Mouse (Mus musculus) forebrain, postnatal 0 days (tissue): ENCODE results near the gene Skint3. TPM values are rescaled to one million over a fixed set of nuclear protein-coding genes. Genes with fewer than 3 reads are reported as not detected.

Experiments used
- ATAC-seq: fragments of 200-750 bp; cut with Nextera tagmentation; 2 replicates; pipeline ENCODE4 v1.8.0; 2017; ENCODE audit warnings: mild to moderate bottlenecking, moderate library complexity
- DNase-seq: peaks from one replicate; pipeline ENCODE4 v3.0.0-alpha.2; 2015
- H3K27ac ChIP-seq: fragments of 300-500 bp; sonication (generic); 2 replicates; pipeline ENCODE4 v1.5.1; 2014; ENCODE audit warnings: low read depth, mild to moderate bottlenecking, antibody characterized with exemption, low read length, moderate library complexity, mixed read lengths
- H3K27me3 ChIP-seq: fragments of 300-500 bp; sonication (generic); 2 replicates; pipeline ENCODE4 v1.6.1; 2014; ENCODE audit warnings: mild to moderate bottlenecking, low read length, mixed read lengths; ENCODE audit not compliant: insufficient read depth
- H3K36me3 ChIP-seq: fragments of 300-500 bp; sonication (generic); 2 replicates; pipeline ENCODE4 v1.6.1; 2014; ENCODE audit warnings: mild to moderate bottlenecking, moderate library complexity; ENCODE audit not compliant: insufficient read depth
- H3K4me1 ChIP-seq: fragments of 300-500 bp; sonication (generic); 2 replicates; pipeline ENCODE4 v1.6.1; 2014; ENCODE audit warnings: antibody characterized with exemption; ENCODE audit not compliant: insufficient read depth
- H3K4me2 ChIP-seq: fragments of 300-500 bp; sonication (generic); 2 replicates; pipeline ENCODE4 v1.6.1; 2014; ENCODE audit warnings: low read depth, mild to moderate bottlenecking, moderate library complexity
- H3K4me3 ChIP-seq: fragments of 300-500 bp; sonication (generic); 2 replicates; pipeline ENCODE4 v1.5.1; 2014; ENCODE audit warnings: low read depth, low read length, mixed read lengths
- H3K9ac ChIP-seq: fragments of 300-500 bp; sonication (generic); 2 replicates; pipeline ENCODE4 v1.6.1; 2014; ENCODE audit warnings: mild to moderate bottlenecking
- H3K9me3 ChIP-seq: fragments of 300-500 bp; sonication (generic); 2 replicates; pipeline ENCODE4 v1.6.1; 2016; ENCODE audit warnings: low read length
- CTCF ChIP-seq: sonication (generic); IDR thresholded peaks from 2 replicates; pipeline ENCODE4 v1.5.1; 2016; ENCODE audit warnings: antibody characterized with exemption, control low read depth, low read depth
- WGBS: fragments of 180-500 bp; shearing (Covaris S2); extraction: QIAGEN DNeasy Blood & Tissue Kit; methylation state at CpG from one replicate; pipeline ENCODE4 v1.1.7; 2014; 5-methylcytosine and 5-hydroxymethylcytosine counted together
- polyA plus RNA-seq: library from polyadenylated mRNA; unstranded; fragments of >200 nt; fragmentation: Nextera tagmentation; extraction: Ambion mirVana; gene quantifications from 2 replicates; pipeline ENCODE4 v1.2.1, GENCODE M21; 2015
- total RNA-seq: library from RNA; depleted of rRNA; stranded (reverse); fragments of >200 nt; gene quantifications from 2 replicates; pipeline ENCODE4 v1.2.3, GENCODE M21; 2014; rRNA removed

The Skint3 gene
- total RNA-seq = not detected in 2 replicates
- not detected in 2 replicates for polyA plus RNA-seq

DNA sequence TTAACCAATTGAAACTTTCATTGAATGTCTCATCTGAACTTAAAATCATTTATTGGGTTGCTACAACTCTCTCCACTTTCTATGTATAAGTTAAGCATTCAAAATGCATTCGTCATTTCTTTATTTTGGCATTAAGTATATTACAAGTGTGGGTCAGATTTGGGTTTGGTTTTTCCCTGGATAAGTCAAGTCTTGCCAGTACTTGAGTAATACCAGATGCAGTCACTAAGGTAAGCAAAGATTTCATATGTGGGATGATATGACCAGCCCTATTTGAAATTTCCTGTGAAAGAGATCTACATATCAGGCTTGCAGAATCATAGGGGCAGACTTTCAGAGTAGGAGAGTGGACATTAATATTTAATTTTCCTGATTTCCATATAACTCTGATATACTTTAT, at the start of gene Skint3:
Gene Skint3 (plus strand): TSS at position 301 of the 400 bp plus-strand sequence.
- WGBS = 75% methylated on average over 1 of the region's 1 CpGs
- H3K27me3 ChIP-seq = no peaks in the 10 kb centered on the region
- no peak within 1 kb of the TSS for H3K27ac ChIP-seq
- ATAC-seq = no peak
- H3K9ac ChIP-seq = no peak within 1 kb of the TSS
- no peaks in the 10 kb centered on the region for H3K4me1 ChIP-seq
- TF ChIP-seq CTCF = no peak
- no peak for DNase-seq
- no peak within 1 kb of the TSS for H3K4me3 ChIP-seq
- H3K36me3 ChIP-seq = no peaks in the 10 kb centered on the region
- no peak within 1 kb of the TSS for H3K4me2 ChIP-seq
- no peaks in the 10 kb centered on the region for H3K9me3 ChIP-seq

DNA sequence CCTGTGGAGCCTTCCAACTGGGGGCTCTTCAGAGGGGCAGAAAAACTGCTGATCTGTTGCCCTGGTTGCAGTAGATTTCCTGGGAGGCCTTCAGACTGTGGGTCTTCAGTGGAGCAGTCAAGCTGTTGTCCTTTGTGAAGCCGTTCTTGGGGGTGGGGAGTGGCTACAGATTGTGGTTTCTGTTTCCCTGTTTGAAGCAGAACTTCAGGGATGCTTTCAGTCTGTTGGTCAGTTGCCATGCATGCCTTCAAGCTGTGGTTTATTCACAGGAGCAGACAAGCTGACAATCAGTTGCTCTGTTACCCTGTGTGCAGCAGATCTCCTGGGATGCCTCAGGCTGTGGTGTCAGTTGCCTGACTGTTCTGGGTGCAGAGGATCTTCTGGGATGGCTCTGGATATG, 11.4 kb downstream of the Skint3 start:
- Histone ChIP-seq H3K9ac (no peak overlapping the region), H3K4me2 (no peak overlapping the region), H3K27ac (no peak overlapping the region), H3K9me3 (peaks cover 12% of the 10 kb centered on the region; the same call in 1 of the 2 replicates), H3K27me3 (no peaks in the 10 kb centered on the region), H3K4me1 (no peaks in the 10 kb centered on the region), H3K4me3 (no peak overlapping the region), H3K36me3 (no peaks in the 10 kb centered on the region)
- WGBS = 53% methylated on average over 1 of the region's 1 CpGs
- ATAC-seq = no peak
- no peak for DNase-seq
- TF ChIP-seq CTCF = no peak

DNA sequence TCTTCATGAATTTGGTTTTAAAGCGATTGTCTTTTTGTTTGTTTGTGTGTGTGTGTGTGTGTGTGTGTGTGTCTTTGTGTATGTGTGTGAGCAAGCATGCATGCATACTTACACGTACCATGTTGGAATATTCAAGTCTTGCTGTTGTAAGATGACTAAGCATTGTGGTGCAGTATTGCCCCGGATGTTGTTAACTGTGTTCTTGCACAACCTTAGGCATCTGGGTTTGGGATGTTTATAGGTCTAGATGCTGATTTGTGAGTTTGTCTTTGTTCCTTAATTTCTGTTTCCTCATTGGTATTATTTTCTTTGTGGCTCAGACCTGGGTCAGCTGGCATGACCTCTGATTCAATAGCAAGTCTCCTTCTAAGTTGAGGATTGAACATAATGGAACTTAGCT, 11.9 kb downstream of the Skint3 start:
- no peaks in the 10 kb centered on the region for H3K4me1 ChIP-seq
- H3K27me3 ChIP-seq = no peaks in the 10 kb centered on the region
- no peak overlapping the region for H3K4me3 ChIP-seq
- H3K9me3 ChIP-seq = peaks cover 12% of the 10 kb centered on the region; the same call in 1 of the 2 replicates
- 91% methylated on average over 3 of the region's 3 CpGs for WGBS
- H3K27ac ChIP-seq = no peak overlapping the region
- no peak overlapping the region for H3K9ac ChIP-seq
- H3K36me3 ChIP-seq = no peaks in the 10 kb centered on the region
- ATAC-seq = no peak
- no peak for TF ChIP-seq CTCF
- H3K4me2 ChIP-seq = no peak overlapping the region
- DNase-seq = no peak

DNA sequence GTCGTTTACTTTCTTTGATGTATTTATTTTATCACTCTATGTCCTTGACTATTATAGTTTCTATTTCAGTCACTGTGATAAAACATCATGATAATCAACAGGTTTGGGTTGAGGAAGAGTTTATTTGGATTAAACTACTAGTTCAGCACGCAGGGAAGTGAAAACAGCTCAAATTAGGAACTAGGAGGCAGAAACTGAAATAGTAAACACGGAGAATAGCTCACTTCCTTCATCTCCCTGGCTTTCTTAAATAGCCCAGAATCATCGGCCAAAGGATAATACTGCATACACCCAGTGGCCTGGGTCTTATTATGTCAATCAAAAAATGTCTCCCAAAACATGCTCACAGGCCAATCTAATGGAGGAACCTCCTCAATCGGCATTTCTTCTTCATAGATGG, 24.0 kb downstream of the Skint3 start:
- Histone ChIP-seq H3K27me3 (no peaks in the 10 kb centered on the region), H3K36me3 (no peaks in the 10 kb centered on the region), H3K4me2 (no peak overlapping the region), H3K27ac (no peak overlapping the region), H3K4me3 (no peak overlapping the region), H3K9me3 (0 out of 2 replicates have a peak, but pooled peaks cover 6% of the 10 kb centered on the region), H3K4me1 (no peaks in the 10 kb centered on the region), H3K9ac (no peak overlapping the region)
- TF ChIP-seq CTCF = no peak
- no peak for DNase-seq
- 76% methylated on average over 5 of the region's 5 CpGs for WGBS
- ATAC-seq = no peak

DNA sequence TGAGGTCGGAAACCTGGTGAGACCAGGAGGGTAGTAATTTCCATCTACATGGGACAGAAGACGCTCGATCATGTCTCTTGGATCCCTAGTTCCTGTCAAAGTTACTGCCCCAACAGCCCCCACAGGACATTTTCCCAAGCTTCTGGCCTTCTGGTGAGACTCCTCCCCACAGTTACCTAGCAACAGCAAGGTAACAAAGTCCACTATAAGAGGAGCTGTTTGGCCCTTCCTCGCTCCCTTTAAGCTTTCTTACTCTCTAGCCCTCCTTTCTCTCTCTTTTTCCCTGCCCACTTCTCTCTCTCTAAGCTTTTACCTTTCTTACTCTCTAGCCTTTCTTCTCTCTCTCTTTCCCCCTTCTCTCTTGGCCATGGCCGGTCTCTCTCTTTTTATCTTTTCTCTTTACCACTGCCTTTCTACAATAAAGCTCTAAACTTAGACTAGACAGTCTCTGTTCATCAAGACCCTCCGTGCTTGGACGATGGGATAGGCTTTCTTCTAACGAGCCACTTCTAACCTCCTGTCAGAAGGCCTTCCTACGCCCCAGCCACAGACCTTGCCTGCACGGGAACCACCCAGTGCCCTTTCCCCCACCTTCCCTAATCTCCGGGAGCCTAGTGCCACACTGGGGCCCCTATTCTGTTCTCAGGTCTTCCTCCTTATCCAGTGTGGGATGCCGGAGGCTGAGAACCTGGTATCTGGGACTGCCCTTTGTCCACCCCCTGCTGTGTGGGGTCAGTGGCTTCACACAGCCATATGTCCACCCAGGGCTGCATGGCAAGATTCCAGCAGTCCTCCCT, 55.3 kb downstream of the Skint3 start:
- H3K36me3 ChIP-seq = no peaks in the 10 kb centered on the region
- DNase-seq = no peak

DNA sequence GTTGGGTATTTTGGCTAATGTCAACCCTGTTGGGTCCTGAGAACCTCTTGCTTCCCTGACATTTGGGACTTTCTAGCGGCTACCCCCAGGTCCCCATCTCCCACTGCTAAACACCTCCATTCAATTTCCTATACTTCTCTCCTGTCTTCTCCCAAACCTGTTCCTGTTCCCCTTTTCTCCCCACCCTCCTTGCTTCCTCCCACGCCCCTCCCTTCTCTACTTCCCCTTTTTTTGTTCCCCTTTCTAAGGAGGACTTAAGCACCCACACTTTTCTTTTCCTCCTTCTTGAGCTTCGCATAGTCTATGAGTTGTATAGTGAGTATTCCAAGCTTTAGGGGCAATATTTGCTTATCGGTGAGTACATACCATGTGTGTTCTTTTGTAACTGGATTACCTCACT, 56.4 kb downstream of the Skint3 start:
- 83% methylated on average over 4 of the region's 4 CpGs for WGBS
- H3K36me3 ChIP-seq = no peaks in the 10 kb centered on the region
- 0 out of 2 replicates have a peak, but pooled peaks cover 5% of the 10 kb centered on the region for H3K9me3 ChIP-seq
- no peak overlapping the region for H3K27ac ChIP-seq
- DNase-seq (no peak), ATAC-seq (no peak)
- H3K4me3 ChIP-seq = no peak overlapping the region
- no peak overlapping the region for H3K9ac ChIP-seq
- H3K27me3 ChIP-seq = no peaks in the 10 kb centered on the region
- no peak overlapping the region for H3K4me2 ChIP-seq
- no peaks in the 10 kb centered on the region for H3K4me1 ChIP-seq
- no peak for TF ChIP-seq CTCF

More for the DNA sequence above, 55.3 kb downstream of the Skint3 start:
- Histone ChIP-seq H3K4me1 (no peaks in the 10 kb centered on the region), H3K9me3 (0 out of 2 replicates have a peak, but pooled peaks cover 5% of the 10 kb centered on the region), H3K27me3 (no peaks in the 10 kb centered on the region), H3K27ac (no peak overlapping the region), H3K4me3 (no peak overlapping the region), H3K9ac (no peak overlapping the region), H3K4me2 (no peak overlapping the region)
- TF ChIP-seq CTCF = no peak
- WGBS = 82% methylated on average over 12 of the region's 12 CpGs
- no peak for ATAC-seq

DNA sequence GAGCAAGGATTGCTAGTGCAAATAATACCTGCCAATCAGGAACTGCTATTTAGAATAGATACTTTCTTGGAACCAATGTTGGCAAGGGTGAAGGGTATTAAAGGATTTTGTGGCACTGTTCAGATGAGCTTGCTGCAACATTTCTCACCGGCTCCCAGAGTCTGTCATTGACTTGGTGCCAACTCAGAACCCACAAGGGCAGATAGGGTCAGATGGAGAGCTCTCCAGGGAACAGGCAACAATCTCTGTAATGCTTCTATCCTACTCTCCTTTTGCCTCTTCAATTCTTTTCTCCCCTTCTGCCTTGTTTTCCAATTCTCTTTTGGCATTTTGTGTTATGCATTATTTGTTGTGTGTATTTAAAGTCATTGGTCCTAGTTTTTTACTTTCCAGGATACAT, 70.3 kb downstream of the Skint3 start:
- WGBS = 64% methylated on average over 1 of the region's 1 CpGs
- DNase-seq = no peak
- TF ChIP-seq CTCF = no peak
- no peak overlapping the region for H3K27ac ChIP-seq
- no peaks in the 10 kb centered on the region for H3K9me3 ChIP-seq
- no peak overlapping the region for H3K9ac ChIP-seq
- no peaks in the 10 kb centered on the region for H3K36me3 ChIP-seq
- H3K27me3 ChIP-seq = no peaks in the 10 kb centered on the region
- no peak overlapping the region for H3K4me3 ChIP-seq
- no peaks in the 10 kb centered on the region for H3K4me1 ChIP-seq
- no peak overlapping the region for H3K4me2 ChIP-seq
- no peak for ATAC-seq
